Mouse (Mus musculus) forebrain, embryonic 16.5 days (tissue): ENCODE measurements around the gene Cmah. TPM values are rescaled to one million over a fixed set of nuclear protein-coding genes. Genes with fewer than 3 reads are reported as not detected.

Source experiments
- ATAC-seq: fragments of 200-750 bp; cut with Nextera tagmentation; 2 replicates; pipeline ENCODE4 v1.8.0; 2017; ENCODE audit warnings: mild to moderate bottlenecking, moderate library complexity
- H3K27ac ChIP-seq: fragments of 300-500 bp; sonication (generic); 2 replicates; pipeline ENCODE4 v1.5.1; 2014; ENCODE audit warnings: low read length, control low read depth
- H3K27me3 ChIP-seq: fragments of 300-500 bp; sonication (generic); replicated peaks from 2 replicates; pipeline ENCODE4 v1.6.1; 2014; ENCODE audit warnings: low read length; ENCODE audit not compliant: control insufficient read depth, insufficient read depth
- H3K36me3 ChIP-seq: fragments of 300-500 bp; sonication (generic); 2 replicates; pipeline ENCODE4 v1.6.1; 2014; ENCODE audit not compliant: control insufficient read depth, insufficient read depth
- H3K4me1 ChIP-seq: fragments of 300-500 bp; sonication (generic); replicated peaks from 2 replicates; pipeline ENCODE4 v1.6.1; 2014; ENCODE audit warnings: low read length; ENCODE audit not compliant: control insufficient read depth, insufficient read depth
- H3K4me2 ChIP-seq: fragments of 300-500 bp; sonication (generic); 2 replicates; pipeline ENCODE4 v1.6.1; 2014; ENCODE audit warnings: mild to moderate bottlenecking, low read length, control low read depth
- H3K4me3 ChIP-seq: fragments of 300-500 bp; sonication (generic); replicated peaks from 2 replicates; pipeline ENCODE4 v1.5.1; 2014; ENCODE audit warnings: mild to moderate bottlenecking, low read length, control low read depth
- H3K9ac ChIP-seq: fragments of 300-500 bp; sonication (generic); replicated peaks from 2 replicates; pipeline ENCODE4 v1.6.1; 2014; ENCODE audit warnings: low read depth, low read length, control low read depth
- H3K9me3 ChIP-seq: fragments of 300-500 bp; sonication (generic); 2 replicates; pipeline ENCODE4 v1.6.1; 2016; ENCODE audit warnings: low read length; ENCODE audit not compliant: control insufficient read depth
- WGBS: fragments of 180-500 bp; shearing (Covaris S2); extraction: QIAGEN DNeasy Blood & Tissue Kit; methylation state at CpG from one replicate; pipeline ENCODE4 v1.1.7; 2014; 5-methylcytosine and 5-hydroxymethylcytosine counted together
- polyA plus RNA-seq: library from polyadenylated mRNA; unstranded; fragments of >200 nt; fragmentation: Nextera tagmentation; extraction: Ambion mirVana; gene quantifications from 2 replicates; pipeline ENCODE4 v1.2.1, GENCODE M21; 2015

Gene Cmah
- polyA plus RNA-seq, 1 experiment from 2014 or later = 0.11 TPM

DNA sequence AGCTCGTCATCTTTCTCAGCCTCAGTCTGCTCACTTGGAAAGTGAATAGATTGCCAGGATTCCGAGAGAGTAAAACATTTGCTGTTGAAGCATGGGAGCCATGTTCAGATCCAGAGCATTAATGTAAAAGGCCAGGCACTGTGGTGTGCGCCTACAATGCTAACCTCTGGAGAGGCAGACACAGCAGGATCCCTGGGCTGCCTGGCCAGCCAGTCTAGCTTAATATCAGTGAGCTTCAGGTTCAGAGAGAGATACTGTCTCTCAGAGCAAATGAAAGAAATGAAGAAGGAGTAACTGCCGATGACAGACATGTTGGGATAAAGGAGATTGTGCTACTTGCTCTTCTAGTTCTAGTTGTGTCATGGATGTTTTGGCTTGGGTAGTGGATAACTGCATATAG lies 91.6 kb downstream of the Cmah start:
- no peak for ATAC-seq
- Histone ChIP-seq H3K36me3 (no peaks in the 10 kb centered on the region), H3K9ac (no peak overlapping the region), H3K9me3 (no peaks in the 10 kb centered on the region), H3K27ac (no peak overlapping the region), H3K27me3 (no peaks in the 10 kb centered on the region), H3K4me3 (no peak overlapping the region), H3K4me2 (no peak overlapping the region), H3K4me1 (no peaks in the 10 kb centered on the region; the same call in 1 of the 2 replicates)
- 74% methylated on average over 4 of the region's 4 CpGs for WGBS

- Histone ChIP-seq H3K9ac (no peak overlapping the region), H3K36me3 (no peaks in the 10 kb centered on the region), H3K27ac (no peak overlapping the region), H3K4me3 (no peak overlapping the region), H3K4me1 (no peaks in the 10 kb centered on the region; the same call in 1 of the 2 replicates), H3K27me3 (no peaks in the 10 kb centered on the region), H3K9me3 (no peaks in the 10 kb centered on the region), H3K4me2 (no peak overlapping the region)
- WGBS = 83% methylated on average over 13 of the region's 13 CpGs
- no peak for ATAC-seq
These were observed 92.5 kb downstream of the Cmah start for GRCm38 (mm10) chr13:24419560-24420250.

GRCm38 (mm10) chr13:24421987-24422386 lies 94.8 kb downstream of the Cmah start:
- no peak overlapping the region for H3K9ac ChIP-seq
- H3K36me3 ChIP-seq = no peaks in the 10 kb centered on the region
- no peaks in the 10 kb centered on the region for H3K27me3 ChIP-seq
- no peak overlapping the region for H3K4me3 ChIP-seq
- H3K4me1 ChIP-seq = 0 out of 2 replicates have a peak, but pooled peaks cover 1% of the 10 kb centered on the region
- no peak overlapping the region for H3K27ac ChIP-seq
- 52% methylated on average over 3 of the region's 3 CpGs for WGBS
- H3K9me3 ChIP-seq = no peaks in the 10 kb centered on the region
- ATAC-seq = no peak
- H3K4me2 ChIP-seq = no peak overlapping the region

DNA sequence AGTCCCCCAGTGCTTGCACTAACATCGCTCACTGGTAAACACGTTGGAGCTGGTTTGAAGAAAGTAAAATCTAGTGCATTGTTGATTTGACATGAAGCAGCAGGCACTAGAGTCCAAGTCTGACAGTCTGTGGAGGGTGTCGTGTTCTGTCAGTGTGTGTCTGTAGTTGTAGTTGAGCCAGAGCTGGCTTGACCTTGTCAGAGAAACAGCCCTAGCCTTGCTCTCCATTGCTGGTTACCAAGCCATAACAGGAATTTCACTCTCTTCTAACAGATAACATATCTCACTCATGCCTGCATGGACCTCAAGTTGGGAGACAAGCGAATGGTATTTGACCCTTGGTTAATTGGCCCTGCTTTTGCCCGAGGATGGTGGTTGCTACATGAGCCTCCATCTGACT lies 103.0 kb downstream of the Cmah start:
- Histone ChIP-seq H3K4me3 (no peak overlapping the region), H3K36me3 (no peaks in the 10 kb centered on the region), H3K4me1 (peaks cover 5% of the 10 kb centered on the region; the same call in 1 of the 2 replicates), H3K9ac (no peak overlapping the region), H3K27me3 (no peaks in the 10 kb centered on the region), H3K27ac (no peak overlapping the region), H3K9me3 (no peaks in the 10 kb centered on the region), H3K4me2 (no peak overlapping the region)
- WGBS = 80% methylated on average over 5 of the region's 5 CpGs
- no peak for ATAC-seq

- Histone ChIP-seq H3K9me3 (no peaks in the 10 kb centered on the region), H3K4me2 (no peak overlapping the region), H3K4me3 (no peak overlapping the region), H3K27ac (no peak overlapping the region), H3K36me3 (no peaks in the 10 kb centered on the region), H3K9ac (no peak overlapping the region), H3K4me1 (peaks cover 5% of the 10 kb centered on the region; the same call in 1 of the 2 replicates), H3K27me3 (no peaks in the 10 kb centered on the region)
- 86% methylated on average over 3 of the region's 3 CpGs for WGBS
- no peak for ATAC-seq
These were observed 104.4 kb downstream of the Cmah start for GRCm38 (mm10) chr13:24431593-24431992.

- H3K4me2 ChIP-seq = no peak overlapping the region
- H3K36me3 ChIP-seq = no peaks in the 10 kb centered on the region
- ATAC-seq = no peak
- 77% methylated on average over 6 of the region's 6 CpGs for WGBS
- no peaks in the 10 kb centered on the region for H3K27me3 ChIP-seq
- H3K27ac ChIP-seq = no peak overlapping the region
- H3K4me1 ChIP-seq = no peaks in the 10 kb centered on the region
- no peak overlapping the region for H3K4me3 ChIP-seq
- no peaks in the 10 kb centered on the region for H3K9me3 ChIP-seq
- no peak overlapping the region for H3K9ac ChIP-seq
These were observed 115.1 kb downstream of the Cmah start for GRCm38 (mm10) chr13:24442272-24442671.

DNA sequence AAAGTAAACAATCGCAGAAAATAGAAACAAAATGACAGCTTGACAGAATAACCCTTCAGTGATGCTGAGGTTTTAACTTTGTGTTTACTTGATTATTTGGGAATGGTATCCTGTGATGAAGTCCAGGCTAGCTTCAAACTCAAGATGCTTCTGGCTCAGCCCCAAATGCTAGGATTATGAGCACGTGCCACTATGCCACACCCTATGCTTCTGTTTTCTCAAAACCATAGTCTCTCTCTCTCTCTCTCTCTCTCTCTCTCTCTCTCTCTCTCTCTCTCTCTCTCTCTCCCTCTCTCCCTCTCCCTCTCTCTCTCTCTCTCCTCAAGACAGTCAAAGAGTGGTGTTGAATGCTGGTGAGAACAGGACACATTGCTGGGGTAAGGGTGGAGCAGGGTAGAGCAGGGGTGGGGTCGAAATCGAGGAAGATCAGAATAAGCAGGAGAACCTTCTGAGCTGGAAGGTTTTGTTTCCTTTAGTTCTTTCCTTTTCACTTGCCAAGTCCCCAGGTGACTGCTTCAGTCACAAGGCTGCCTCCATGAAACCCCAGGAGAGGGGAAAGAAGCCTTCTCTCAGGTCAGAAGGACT lies 116.7 kb downstream of the Cmah start:
- no peak overlapping the region for H3K4me2 ChIP-seq
- H3K4me3 ChIP-seq = no peak overlapping the region
- no peak overlapping the region for H3K9ac ChIP-seq
- H3K4me1 ChIP-seq = no peaks in the 10 kb centered on the region
- H3K27me3 ChIP-seq = no peaks in the 10 kb centered on the region
- no peak overlapping the region for H3K27ac ChIP-seq
- 86% methylated on average over 4 of the region's 4 CpGs for WGBS
- no peaks in the 10 kb centered on the region for H3K9me3 ChIP-seq
- no peaks in the 10 kb centered on the region for H3K36me3 ChIP-seq
- ATAC-seq = no peak

- 77% methylated on average over 4 of the region's 4 CpGs for WGBS
- ATAC-seq = no peak
These were observed 117.5 kb downstream of the Cmah start for GRCm38 (mm10) chr13:24444709-24445108.

GRCm38 (mm10) chr13:24445166-24445565 lies 118.0 kb downstream of the Cmah start:
- Histone ChIP-seq H3K36me3 (no peaks in the 10 kb centered on the region), H3K9me3 (no peaks in the 10 kb centered on the region), H3K4me1 (no peaks in the 10 kb centered on the region), H3K4me3 (no peak overlapping the region), H3K27ac (no peak overlapping the region), H3K4me2 (no peak overlapping the region), H3K9ac (no peak overlapping the region), H3K27me3 (no peaks in the 10 kb centered on the region)
- 90% methylated on average over 3 of the region's 3 CpGs for WGBS
- no peak for ATAC-seq

More at GRCm38 (mm10) chr13:24444709-24445108, 117.5 kb downstream of the Cmah start:
- no peaks in the 10 kb centered on the region for H3K9me3 ChIP-seq
- H3K36me3 ChIP-seq = no peaks in the 10 kb centered on the region
- no peak overlapping the region for H3K4me2 ChIP-seq
- no peaks in the 10 kb centered on the region for H3K27me3 ChIP-seq
- H3K4me1 ChIP-seq = no peaks in the 10 kb centered on the region
- H3K27ac ChIP-seq = no peak overlapping the region
- no peak overlapping the region for H3K9ac ChIP-seq
- H3K4me3 ChIP-seq = no peak overlapping the region
